Mouse (Mus musculus) cerebral cortex, adult 2 months (tissue): ENCODE measurements around the gene Bphl.

Source experiments
- WGBS: fragments of 180-500 bp; shearing (Covaris S2); methylation state at CpG from one replicate; pipeline ENCODE4 v1.1.7; 2018; 5-methylcytosine and 5-hydroxymethylcytosine counted together

Bphl gene

DNA sequence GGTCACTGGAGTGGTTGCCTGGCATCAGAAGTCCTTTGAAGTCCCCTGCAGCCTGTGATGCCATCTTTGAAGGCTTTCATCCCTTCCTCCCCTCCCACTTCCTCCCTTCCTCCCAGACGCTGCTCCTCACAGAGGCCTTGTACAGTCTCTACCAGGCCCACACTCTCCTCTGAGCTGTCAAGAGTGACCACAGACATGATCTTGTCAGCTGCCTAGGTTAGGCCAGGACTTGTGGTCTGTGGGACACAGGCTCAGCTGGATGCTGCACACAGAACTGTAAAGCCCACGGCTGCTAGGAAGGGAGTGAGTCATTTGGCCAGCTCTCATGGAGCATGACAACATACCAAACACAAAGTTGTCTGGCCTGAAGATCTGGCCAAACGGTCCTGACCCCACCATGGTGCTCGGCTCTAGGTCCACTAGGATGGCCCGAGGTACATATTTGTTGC is 50.8 kb downstream of the Bphl start:
- WGBS, result 51% methylated on average over 5 of the region's 5 CpGs

DNA sequence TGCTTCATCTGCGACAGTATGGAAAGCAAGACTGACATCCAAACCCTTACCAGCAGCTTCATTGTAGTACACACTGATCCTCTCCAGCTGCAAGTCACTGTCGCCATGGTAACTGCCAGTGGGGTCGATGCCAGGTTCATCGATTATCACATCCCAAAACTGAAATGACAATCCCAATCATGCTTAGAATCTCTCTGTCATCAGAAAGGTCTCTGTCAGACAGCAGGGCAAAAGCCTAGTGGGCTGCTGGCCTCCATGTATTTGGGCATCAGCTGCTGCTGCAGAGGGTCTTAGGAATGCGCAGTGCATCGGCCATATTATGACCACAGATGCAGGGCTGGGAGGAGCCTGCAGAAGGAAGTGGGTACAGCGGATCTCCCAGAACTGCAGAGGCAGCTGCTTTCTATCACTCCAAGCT is 51.5 kb downstream of the Bphl start:
- 55% methylated on average over 7 of the region's 7 CpGs for WGBS

DNA sequence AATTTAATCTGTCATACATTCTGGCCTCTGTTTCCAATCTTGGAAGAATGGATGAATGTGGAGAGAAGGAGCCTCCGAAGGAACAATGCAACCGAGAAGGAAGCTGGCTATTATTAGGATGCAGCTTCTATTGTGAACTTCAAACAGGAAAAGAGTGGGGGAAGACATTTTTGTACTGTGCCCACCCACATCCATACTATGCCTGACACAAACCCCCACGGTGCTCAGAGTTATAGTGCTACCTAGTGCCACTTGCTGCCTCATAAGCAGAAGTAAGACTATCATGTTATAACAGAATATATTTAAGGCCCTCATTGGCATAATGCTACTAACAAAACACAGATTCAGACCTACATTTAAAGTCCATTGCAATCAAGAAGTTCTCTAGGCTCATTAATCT is 52.0 kb downstream of the Bphl start:
- 43% methylated on average over 3 of the region's 3 CpGs for WGBS

DNA sequence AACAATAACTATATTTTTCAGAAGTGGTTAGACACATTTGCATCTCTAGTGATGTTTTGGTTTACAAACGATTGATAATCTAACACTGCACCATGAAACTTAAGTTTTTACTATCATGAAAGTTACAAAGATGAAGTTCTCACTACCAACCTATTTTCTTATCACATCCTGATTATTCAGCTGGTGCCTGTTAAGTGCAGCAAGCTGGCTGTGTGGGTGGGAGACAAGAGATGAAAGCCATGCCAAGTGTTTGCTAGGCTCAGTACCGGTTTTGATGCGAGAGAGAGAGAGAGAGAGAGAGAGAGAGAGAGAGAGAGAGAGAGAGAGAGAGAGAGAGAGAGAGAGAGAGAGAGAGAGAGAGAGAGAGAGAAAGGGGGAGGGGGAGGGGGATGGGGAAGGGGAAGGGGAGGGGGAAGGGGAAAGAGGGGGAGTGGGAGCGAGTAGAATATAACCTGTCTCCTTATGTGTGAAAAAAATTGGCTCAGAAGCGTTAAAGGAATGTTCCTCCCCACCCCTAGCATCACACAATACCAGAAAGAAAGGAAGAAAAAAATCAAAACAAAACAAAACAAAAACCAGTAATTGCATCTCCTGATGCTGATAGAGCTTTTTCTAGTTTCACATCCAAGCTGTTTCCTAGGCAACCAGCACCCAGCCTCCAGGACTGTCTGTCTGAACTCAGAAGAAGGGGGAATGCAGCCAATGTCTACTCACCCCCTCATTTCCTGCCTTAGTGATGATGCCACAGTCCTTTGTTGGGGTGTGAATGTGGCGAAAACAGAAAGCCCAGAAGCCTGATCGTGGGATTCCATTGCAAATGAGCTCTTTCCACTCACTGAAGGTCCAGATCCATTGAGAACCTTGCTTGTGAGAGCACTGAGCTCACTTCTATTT is 58.4 kb downstream of the Bphl start:
- 2% methylated on average over 7 of the region's 7 CpGs for WGBS

DNA sequence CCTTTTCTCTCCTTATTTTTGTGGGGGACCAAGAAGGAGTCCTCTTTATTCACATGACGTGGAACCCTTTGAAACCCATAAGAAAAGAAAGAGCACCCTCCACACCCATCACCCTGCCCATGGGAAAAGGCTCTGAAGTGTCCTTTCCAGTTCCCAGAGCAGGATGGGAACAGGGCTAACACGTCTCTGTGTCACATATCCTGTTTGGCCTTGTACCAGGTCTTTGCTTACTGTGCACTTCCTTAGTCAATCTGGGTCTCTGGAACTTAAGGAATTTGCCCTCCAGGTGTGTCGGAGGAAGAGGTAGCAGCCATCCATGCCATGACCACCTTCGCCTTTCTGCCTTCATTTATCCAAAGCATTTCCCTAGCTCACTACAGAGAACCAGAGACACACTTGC is 59.1 kb downstream of the Bphl start:
- whole genome bisulfite sequencing, result 30% methylated on average over 4 of the region's 4 CpGs

DNA sequence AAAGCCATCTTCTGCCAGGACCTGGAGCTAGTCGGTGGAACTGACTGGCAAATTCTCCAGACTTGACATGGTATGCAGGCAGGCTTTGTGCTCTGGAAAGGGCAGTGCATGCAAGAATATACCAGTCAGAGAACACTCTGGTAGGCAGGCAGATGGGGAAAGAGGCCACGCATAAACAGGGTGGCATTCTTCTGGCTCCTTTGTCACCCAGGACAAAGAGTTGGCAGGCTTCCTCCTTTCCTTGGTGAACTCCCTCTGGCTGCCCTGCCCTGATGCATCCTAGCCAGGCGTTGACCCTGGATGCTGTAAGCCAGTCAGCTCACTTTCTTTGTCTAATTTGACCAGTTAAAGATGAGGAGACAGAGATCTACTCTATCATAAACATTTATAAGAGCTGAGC is 59.7 kb downstream of the Bphl start:
- WGBS, result 47% methylated on average over 3 of the region's 3 CpGs

DNA sequence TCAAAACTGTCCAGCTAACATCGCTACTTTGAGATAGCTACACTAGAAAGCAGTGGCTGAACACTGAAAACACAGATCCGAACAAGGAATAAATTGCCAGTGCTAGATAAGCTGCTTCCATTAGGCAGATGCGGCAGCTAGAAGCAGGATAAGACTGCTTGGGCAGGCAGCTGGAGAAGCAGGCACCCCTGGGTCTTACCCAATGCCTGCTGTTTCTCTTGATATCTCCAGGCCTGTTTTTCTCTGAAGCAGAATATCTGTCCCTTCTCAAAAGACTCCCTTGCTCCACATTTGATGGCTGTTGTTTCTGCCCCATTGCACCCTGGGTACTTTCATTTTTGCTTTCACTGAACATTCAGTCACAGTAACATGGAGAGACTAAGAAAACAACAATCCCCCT is 63.3 kb downstream of the Bphl start:
- 73% methylated on average over 3 of the region's 3 CpGs for WGBS

DNA sequence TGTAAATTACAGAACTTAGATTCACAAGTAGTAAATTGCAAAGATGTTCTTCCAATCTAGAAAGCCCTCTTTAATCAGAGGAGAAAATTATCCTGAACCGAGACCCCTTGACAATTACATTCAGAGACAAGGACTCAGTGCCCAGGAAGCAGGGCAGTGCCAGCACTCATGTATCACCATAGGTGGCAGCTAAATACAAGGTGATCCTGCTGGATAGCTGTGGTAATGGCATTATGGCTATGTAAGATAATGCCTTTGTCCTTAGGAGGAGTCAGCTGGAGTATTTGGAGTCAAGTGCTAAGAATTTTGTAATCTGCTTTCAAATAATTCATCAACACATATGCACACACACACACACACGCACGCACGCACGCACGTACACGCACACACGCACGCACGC is 63.9 kb downstream of the Bphl start:
- 95% methylated on average over 10 of the region's 10 CpGs for WGBS

DNA sequence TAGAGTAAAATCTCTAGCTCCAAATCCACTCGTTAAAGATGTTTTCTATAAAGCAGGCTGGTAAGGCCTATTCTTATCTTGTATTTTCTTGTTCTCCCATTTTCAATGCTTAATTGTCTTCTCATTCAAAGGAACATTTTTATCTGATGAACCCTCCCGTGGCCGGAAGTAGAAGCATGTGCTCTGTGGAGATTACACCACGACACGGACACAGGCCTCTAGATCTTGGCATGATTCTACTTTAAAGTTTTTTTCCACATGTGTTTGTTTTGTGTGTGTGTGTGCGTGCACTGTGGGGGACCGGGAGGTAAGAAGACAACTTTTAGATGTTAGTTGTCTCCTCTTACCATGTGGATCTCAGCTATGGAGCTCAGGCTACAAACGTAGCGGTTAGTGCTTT is 64.5 kb downstream of the Bphl start:
- 82% methylated on average over 9 of the region's 9 CpGs for WGBS

DNA sequence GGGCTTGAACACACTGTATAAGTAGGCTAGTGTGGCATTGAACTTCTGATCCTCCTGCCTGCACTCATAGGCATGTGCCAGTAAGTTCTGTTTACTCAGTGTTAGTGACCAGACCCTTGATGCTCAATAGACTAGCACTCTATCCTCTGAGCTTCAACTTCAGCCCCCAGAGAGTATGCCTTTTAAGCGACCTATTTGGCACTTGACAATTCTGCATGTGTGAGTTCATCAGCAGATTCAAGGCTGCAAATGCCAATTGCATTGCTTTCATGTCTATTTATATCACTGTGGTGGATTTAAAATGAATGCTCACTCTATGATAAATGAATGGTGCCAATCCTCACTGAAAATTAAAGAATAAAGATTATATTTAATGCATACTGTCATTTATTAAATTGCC is 68.0 kb downstream of the Bphl start:
- WGBS, result 85% methylated on average over 1 of the region's 1 CpGs

DNA sequence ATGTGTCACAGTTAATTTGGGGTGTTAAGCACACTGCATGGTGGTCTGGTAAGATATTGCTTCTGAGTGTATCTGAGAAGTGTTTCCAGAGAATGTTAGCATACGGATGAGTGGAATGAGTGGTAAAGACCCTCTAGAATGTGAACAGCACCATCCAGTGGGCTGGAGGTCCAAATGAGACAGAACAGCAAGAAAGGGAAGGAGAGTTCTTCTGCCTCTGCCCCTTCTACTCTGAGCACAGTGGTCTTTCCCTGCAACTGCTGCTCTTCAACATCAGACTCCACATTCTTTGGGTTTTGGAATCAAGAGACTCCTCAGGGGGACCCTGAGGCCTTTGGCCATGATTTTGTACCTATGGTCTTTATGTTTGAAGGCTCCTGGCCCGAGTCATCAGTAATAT is 68.9 kb downstream of the Bphl start:
- WGBS, result 88% methylated on average over 2 of the region's 2 CpGs

DNA sequence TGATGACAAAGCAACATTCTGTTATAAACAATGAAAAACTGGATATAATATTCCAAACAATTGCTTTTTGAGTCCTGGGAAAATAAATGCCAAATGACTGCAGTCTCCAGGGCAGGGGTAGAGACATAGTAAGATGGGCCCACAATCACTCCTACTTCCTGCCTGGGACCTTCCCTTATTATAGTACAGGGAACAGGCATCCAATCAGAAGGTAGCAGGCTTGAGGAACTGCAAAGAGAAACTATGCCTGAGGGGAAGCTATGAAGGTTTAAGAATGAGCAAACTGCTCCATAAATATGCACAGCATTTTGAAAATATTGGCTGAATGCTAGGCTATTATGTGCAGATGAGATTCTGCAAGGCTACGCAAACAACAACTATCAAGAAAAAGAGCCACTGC is 69.6 kb downstream of the Bphl start:
- WGBS, result 98% methylated on average over 1 of the region's 1 CpGs

DNA sequence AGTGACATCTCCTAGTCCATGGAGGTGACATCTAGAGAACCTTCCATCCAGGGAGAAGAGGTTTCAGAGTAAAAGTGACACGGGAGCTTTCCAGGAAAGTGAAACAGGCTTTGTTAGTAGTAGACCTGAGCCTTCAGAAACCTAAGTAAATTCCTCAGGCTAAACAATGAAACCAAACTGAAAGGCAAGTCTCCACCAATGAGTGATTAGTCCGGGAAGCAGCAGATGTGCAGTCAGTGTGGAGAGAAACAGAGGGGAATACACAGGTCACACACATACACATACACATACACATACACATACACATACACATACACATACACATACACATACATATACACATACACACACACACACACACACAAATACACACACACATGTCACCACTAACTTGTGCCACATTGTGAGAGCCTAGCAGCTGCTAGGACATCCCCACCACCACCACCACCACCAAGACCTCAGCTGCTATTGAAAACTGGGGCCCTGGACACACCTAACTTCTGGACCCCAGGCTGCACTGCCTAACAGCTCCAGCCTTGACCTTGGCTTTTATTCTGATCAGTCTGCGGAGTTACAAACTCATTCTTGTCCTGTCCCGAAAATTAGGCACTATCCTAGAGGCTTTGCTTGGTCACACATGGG is 71.8 kb downstream of the Bphl start:
- WGBS, result 81% methylated on average over 4 of the region's 4 CpGs

DNA sequence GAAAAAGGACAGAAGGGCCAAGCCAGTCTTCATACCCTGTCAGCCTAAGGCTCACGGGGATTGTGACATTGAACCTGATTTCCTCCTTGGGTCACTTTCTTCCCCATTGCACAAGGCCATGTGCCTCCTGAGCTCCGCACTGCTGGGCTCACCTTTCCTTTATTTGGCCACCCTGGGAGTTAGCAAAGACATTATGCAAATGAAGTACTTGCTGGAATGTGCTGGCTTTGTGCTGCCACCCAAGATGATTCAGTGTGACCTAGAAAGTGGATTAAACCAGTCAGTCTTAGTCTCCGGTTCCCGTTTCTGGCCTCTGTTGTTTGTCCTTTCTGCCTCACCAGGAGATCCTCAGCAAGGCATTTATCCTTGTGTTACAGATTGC is 72.3 kb downstream of the Bphl start:
- 68% methylated on average over 4 of the region's 4 CpGs for WGBS

DNA sequence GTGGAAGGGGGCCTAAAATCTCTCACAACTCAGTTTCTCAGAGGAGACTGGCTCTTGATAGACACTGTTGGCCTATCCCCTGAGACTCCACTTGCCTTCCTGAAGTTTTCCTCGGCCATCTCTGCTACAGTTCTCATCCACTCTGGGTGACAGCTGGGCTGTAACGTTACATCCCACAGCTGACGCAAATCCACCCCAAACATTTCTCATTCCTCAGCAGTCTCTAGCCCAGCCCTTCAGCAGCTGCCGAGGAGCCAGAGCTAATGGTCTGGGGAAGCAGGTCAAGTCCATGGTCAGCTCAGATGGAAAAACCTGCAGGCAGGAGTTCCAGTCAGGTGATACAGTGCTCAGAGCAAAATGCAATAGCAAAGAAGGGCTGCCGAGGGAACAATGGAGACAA is 73.6 kb downstream of the Bphl start:
- 72% methylated on average over 5 of the region's 5 CpGs for WGBS

DNA sequence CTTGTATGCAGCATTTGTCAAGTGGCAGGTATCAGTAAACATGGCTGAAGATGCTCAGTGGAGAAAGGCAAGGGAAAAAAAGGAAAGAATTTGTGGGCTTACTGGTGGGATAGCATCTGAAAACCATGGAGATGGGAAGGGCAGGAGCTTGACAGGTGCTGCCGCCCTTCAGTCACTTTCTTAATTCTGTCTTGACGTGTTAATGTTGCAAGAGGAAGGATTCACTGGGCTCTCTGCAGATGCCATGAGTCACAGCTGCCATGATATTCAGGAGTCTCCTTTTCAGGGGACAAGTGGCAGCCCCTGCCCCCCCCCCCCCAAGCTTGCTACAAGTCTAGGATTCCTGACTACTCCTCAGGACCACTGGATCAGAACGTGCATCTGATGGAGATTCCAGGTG is 74.5 kb downstream of the Bphl start:
- 95% methylated on average over 3 of the region's 3 CpGs for WGBS

DNA sequence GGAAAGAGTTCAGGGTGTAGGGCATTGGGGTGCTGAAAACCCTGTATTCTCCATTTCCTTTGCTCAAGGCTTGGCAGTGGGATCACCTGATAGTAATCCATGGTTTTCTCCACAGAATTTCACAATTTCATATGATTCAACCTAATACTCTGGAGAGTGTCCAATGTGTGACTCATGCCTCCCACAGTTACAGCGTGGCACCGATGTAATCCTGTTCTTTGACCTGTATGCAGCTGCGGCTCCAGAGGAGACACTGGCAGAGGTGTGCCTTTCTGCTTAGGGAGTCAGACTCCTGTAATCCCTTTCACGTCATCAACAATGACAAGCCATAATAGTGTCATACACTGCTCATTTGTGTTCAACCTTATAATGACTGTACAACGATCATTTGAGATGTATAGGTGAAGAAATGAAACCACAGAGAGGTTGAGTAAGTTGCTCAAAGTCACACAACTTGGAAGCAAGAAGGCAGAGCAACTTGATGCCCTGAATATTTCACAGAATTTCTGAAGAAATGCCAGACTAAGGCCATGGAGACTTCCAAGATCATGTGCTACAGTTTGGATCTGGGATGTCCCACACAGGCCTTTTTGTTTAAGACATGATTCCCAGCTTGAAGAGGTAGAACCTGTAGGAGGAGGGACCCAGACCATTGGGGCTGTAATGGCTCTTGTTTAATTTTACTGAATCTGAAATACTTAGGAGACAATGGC is 75.1 kb downstream of the Bphl start:
- 67% methylated on average over 5 of the region's 5 CpGs for WGBS

DNA sequence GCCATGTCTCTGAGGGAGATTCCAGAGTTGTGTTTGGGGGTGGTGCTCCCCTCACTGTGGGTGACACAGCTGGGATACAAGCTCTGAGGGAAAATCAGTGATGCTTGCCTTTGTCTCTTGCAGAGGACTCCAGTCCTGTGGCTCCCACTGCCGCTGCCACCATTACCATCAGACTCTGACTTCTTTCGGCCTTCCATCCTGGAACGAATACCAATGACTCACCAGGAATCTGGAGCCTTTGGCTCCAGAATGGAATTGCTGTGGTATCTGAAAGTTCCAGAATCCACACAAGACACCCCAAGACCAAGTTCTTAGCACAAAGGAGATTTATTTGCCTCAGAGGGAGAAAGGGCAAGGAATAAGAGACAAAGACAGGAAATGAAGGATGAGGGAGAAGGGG is 75.7 kb downstream of the Bphl start:
- WGBS, result 82% methylated on average over 3 of the region's 3 CpGs

DNA sequence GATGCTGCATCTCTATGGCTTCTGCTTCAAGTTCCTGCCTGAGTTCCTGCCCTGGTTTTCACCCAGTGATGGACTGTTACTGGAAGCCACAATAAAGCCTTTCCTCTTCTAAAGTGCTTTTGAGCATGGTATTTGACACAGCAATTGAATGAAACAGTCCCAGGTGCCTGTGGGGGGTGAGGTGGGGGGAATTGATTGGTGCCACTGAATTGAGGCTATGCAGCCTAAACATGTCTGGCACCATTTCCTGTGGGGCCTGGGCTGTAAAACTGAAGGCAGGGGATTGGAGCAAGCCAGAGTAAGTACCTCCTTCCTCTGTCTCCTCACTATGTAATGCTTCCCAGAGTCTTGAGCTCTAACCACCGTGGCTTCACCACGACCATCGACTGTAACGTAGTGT is 77.3 kb downstream of the Bphl start:
- 68% methylated on average over 4 of the region's 4 CpGs for WGBS

DNA sequence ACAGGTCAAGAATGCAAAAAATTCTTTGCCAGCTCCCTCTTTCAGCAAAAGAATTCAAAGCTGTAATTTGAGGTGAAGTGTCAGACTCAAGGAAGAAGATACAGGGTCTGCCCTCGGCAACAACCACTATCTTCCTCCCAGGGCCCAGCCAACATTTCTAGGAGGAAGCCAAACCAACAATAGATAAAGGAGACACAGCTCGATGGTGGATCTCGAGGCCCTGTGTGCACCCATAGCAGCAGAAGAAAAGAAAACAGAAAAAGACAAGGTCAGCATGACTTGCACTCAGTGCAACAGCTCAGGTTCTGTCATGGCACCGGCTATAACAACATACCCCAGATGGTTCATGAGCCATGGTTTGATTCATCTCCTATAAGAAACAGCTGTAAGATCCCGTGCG is 79.1 kb downstream of the Bphl start:
- 91% methylated on average over 6 of the region's 6 CpGs for WGBS

DNA sequence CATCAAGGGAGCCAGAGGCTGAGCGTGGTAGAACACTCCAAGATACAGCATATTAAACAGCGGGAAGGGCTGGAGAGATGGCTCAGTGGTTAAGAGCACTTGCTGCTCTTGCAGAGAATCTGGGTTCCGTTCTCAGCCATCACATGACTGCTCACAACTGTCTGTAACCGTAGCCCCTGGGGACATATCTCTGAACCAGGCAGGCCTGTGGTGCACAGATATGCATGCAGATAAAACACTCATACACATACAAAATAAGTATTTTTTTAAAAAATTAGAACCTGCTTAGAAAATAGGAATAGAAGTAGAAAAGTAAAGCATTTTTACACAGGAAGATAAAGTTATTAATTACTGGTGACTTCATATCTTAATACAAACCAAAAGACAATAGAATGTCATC is 81.4 kb downstream of the Bphl start:
- WGBS, result 86% methylated on average over 4 of the region's 4 CpGs

DNA sequence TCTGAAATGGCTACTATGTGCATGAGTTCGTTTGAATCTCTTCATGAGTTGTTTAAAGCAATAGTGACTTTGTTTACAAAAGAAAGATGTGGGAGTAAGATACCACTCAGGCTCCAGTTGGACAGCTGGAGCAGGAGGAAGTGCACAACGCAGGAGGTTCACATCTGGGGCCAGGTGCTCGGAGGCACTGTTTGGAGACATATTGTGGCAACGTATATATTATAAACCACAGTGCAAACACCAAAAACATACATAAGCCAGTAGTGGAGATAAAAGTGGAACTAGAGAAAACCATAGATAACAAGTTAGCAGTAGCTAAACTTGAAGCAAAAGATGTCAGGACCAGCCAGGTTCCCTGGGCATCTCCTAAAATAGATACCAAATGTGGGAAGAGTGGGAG is 82.0 kb downstream of the Bphl start:
- WGBS, result 73% methylated on average over 4 of the region's 4 CpGs

DNA sequence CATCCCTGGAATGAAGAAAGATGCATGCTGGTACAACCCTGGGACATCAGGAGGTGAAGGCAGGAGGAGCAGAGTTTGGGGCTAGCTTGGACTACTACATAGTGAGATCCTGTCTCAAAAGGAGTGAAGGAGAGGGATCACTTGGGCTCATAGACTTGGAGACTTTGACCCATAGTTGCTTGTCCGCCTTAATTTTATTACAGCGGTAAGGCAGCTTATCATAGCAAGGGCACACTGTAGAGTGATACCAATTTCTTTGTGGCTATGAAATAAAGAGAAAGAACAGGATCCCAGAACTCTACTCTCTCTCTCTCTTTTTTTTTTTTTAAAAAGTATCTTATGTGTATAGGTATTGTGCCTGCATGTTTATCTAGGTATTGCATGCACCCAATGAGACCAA is 83.1 kb downstream of the Bphl start:
- 98% methylated on average over 2 of the region's 2 CpGs for WGBS
